Mouse (Mus musculus): ENCODE measurements around the gene Nkx2-3. TPM values are rescaled to one million over a fixed set of nuclear protein-coding genes. Genes with fewer than 3 reads are reported as not detected.

The Nkx2-3 gene
- polyA plus RNA-seq, 1 experiment from 2014 or later = 2.7 TPM

DNA sequence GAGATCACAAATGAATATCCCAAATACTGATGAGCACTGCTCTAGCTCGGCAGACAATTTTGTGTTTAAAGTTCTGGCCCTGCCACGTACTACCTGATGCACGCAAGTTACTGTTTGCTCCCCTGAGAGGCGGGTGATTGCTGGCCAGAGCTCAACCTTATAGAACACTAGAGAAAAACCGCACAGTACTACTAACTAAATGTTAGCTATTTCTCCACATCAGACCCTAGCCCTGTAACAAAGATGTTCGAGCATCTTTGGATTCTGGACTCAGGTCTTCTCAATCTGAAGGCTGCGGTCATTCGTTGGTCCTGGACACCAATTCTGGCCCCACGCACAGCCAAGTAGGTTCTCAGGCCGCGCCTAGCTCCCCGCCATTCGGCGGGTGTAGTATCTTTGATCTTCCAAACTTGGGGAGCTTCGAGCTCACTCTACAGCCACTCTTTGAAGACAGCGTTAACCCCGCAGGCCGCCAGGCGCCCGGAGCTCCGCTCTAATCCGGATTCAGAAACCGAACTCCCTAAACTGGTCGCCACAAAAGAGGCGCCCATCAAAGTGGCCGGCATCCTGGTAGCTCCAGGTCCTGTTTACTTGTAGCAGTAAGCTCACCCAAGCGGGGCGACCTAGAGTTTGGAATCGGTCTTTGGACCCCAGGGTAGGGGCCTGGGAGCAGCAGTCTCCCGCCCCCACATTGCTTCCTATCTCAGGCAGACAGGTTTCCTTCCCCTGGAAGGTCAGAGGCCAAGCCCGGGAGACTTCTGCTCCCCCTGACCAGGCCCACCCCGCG, 11.4 kb upstream of the Nkx2-3 start:
- ATAC-seq (replicated peaks; ENCODE audit: insufficient number of reproducible peaks, low FRiP score, low TSS enrichment, low read depth) = no peak

DNA sequence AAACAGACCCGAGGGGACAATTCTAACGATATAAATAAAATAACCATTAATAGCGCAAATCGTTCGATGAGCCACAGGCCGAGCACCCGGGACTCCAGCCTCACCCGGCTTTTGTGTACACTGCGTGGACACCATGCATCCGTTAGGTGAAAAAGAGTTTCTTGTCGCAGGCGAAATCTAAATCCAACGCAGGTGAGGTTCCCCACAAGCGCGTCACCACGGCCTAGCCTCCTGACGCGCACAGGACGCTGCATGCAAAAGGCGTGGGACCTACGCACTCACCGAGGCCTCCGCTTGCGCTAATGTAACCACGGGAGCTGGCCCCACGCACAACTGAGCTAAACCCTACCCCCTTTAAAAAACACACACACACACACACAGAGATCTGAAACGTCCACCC, 10.7 kb upstream of the Nkx2-3 start:
- H3K27ac ChIP-seq (replicated peaks; ENCODE audit: low read depth, low read length) = no peak overlapping the region
- under 1% methylated on average over 27 of the region's 27 CpGs for WGBS
- no peak overlapping the region for H3K4me2 ChIP-seq (ENCODE audit: low read depth, low read length)
- H3K9ac ChIP-seq (replicated peaks; ENCODE audit: low read length) = no peak overlapping the region
- ATAC-seq (replicated peaks; ENCODE audit: insufficient number of reproducible peaks, low FRiP score, low TSS enrichment, low read depth) (no peak), DNase-seq (ENCODE audit: low spot score) (no peak)
- H3K36me3 ChIP-seq (replicated peaks; ENCODE audit: control insufficient read depth, insufficient read depth, low read depth, low read length) = no peaks in the 10 kb centered on the region
- peaks cover 91% of the 10 kb centered on the region for H3K27me3 ChIP-seq (ENCODE audit: control insufficient read depth, insufficient read depth, low read length)
- H3K4me3 ChIP-seq (ENCODE audit: low read depth, low read length) = no peak overlapping the region
- H3K4me1 ChIP-seq (ENCODE audit: control insufficient read depth, insufficient read depth, low read length) = no peaks in the 10 kb centered on the region
- no peaks in the 10 kb centered on the region for H3K9me3 ChIP-seq (replicated peaks; ENCODE audit: control insufficient read depth, low read length)

More for the DNA sequence above, 11.4 kb upstream of the Nkx2-3 start:
- no peak for DNase-seq (ENCODE audit: low spot score)
- H3K36me3 ChIP-seq (replicated peaks; ENCODE audit: control insufficient read depth, insufficient read depth, low read depth, low read length) = no peaks in the 10 kb centered on the region
- 1% methylated on average over 33 of the region's 33 CpGs for WGBS
- H3K27ac ChIP-seq (replicated peaks; ENCODE audit: low read depth, low read length) = no peak overlapping the region
- no peak overlapping the region for H3K4me2 ChIP-seq (ENCODE audit: low read depth, low read length)
- no peak overlapping the region for H3K4me3 ChIP-seq (ENCODE audit: low read depth, low read length)
- H3K27me3 ChIP-seq (ENCODE audit: control insufficient read depth, insufficient read depth, low read length) = peaks cover 91% of the 10 kb centered on the region
- no peak overlapping the region for H3K9ac ChIP-seq (replicated peaks; ENCODE audit: low read length)
- H3K9me3 ChIP-seq (replicated peaks; ENCODE audit: control insufficient read depth, low read length) = no peaks in the 10 kb centered on the region
- H3K4me1 ChIP-seq (ENCODE audit: control insufficient read depth, insufficient read depth, low read length) = no peaks in the 10 kb centered on the region

DNA sequence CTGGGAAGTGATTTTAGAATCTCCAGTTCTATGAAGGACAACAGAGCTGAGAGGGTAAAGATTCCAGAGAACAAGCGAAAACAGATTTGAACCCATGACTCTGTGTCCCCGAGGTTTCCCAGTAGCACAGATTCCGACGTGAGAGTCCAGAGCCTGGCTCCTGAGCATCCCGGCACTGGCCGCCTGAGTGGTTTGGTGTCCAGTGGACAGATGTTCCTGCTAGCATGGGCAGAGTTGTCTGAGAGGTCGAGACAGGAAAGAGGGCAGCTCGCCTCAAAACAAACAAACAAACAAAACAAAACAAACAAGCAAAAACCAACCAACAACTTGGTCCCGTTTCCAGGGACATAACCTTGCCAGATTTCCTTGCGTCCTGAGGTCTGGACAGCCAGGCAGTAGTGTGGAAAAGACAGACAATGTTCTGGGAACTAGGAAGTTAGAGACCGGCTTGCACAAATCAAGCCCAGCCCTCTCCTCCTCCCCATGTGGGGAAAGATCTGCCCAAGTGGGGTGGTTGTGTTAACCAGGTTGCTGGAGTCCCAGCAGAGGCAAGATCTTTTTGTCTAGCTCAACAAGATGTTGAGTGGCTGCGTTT, 10.0 kb upstream of the Nkx2-3 start:
- Histone ChIP-seq H3K27me3 (ENCODE audit: control insufficient read depth, insufficient read depth, low read length) (peaks cover 91% of the 10 kb centered on the region), H3K27ac (replicated peaks; ENCODE audit: low read depth, low read length) (no peak overlapping the region), H3K4me1 (ENCODE audit: control insufficient read depth, insufficient read depth, low read length) (no peaks in the 10 kb centered on the region), H3K9ac (replicated peaks; ENCODE audit: low read length) (no peak overlapping the region), H3K36me3 (replicated peaks; ENCODE audit: control insufficient read depth, insufficient read depth, low read depth, low read length) (no peaks in the 10 kb centered on the region), H3K4me2 (ENCODE audit: low read depth, low read length) (no peak overlapping the region), H3K9me3 (replicated peaks; ENCODE audit: control insufficient read depth, low read length) (no peaks in the 10 kb centered on the region), H3K4me3 (ENCODE audit: low read depth, low read length) (no peak overlapping the region)
- ATAC-seq (replicated peaks; ENCODE audit: insufficient number of reproducible peaks, low FRiP score, low TSS enrichment, low read depth) = no peak
- DNase-seq (ENCODE audit: low spot score) = no peak
- WGBS = 2% methylated on average over 12 of the region's 12 CpGs

DNA sequence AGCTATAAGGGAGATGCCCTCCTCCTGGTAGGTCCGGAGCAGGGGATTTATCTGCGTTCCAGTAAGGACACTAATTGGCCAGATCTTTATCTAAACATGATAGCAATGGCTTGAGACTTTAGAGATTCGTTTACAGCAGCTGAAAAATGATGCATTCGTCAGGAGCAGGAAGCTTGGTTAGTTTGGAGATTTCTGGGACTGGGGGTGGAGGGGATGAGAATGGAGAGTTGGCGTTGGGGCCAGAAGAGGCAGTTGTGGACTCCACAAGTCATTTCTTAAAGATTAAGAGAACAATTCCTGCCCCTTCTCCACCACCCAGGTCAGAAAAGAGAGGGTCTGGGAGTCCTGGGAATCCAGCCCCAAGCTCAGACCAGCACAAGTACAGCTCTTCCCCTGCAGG, 8.6 kb upstream of the Nkx2-3 start:
- Histone ChIP-seq H3K9ac (replicated peaks; ENCODE audit: low read length) (no peak overlapping the region), H3K36me3 (replicated peaks; ENCODE audit: control insufficient read depth, insufficient read depth, low read depth, low read length) (no peaks in the 10 kb centered on the region), H3K27me3 (ENCODE audit: control insufficient read depth, insufficient read depth, low read length) (peaks cover 79% of the 10 kb centered on the region), H3K4me1 (ENCODE audit: control insufficient read depth, insufficient read depth, low read length) (no peaks in the 10 kb centered on the region), H3K4me2 (ENCODE audit: low read depth, low read length) (no peak overlapping the region), H3K9me3 (replicated peaks; ENCODE audit: control insufficient read depth, low read length) (no peaks in the 10 kb centered on the region), H3K27ac (replicated peaks; ENCODE audit: low read depth, low read length) (no peak overlapping the region), H3K4me3 (ENCODE audit: low read depth, low read length) (no peak overlapping the region)
- WGBS = 2% methylated on average over 5 of the region's 5 CpGs
- ATAC-seq (replicated peaks; ENCODE audit: insufficient number of reproducible peaks, low FRiP score, low TSS enrichment, low read depth) (no peak), DNase-seq (ENCODE audit: low spot score) (no peak)

DNA sequence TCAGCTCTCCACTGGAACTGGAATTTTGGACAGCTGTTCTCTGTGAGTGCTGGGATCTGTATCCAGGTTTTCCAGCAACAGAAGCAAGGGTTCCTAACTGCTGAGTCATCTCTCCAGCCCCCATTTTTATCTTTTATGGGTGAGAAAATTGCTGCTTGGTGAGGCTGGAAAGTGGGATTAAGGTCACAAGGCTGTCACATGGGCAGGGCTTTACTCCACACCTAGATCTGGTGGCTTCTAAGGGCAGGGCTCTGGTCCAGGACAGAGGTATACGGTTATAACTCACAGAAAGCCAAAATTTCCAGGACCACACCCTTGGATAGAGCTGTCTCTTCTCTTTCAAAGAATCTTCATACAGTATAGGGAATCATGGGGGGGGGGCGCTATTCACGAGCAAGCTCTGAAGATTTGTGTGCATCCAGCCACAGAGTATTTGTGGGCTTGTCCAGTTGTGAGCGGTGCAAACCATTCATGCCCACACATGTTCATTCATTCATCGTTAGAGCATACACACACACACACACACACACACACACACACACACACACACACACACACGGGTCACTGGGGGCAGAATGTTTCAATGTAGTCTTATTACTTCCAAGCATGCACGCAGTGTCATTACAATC, 7.5 kb upstream of the Nkx2-3 start:
- no peaks in the 10 kb centered on the region for H3K9me3 ChIP-seq (replicated peaks; ENCODE audit: control insufficient read depth, low read length)
- 3% methylated on average over 7 of the region's 7 CpGs for WGBS

DNA sequence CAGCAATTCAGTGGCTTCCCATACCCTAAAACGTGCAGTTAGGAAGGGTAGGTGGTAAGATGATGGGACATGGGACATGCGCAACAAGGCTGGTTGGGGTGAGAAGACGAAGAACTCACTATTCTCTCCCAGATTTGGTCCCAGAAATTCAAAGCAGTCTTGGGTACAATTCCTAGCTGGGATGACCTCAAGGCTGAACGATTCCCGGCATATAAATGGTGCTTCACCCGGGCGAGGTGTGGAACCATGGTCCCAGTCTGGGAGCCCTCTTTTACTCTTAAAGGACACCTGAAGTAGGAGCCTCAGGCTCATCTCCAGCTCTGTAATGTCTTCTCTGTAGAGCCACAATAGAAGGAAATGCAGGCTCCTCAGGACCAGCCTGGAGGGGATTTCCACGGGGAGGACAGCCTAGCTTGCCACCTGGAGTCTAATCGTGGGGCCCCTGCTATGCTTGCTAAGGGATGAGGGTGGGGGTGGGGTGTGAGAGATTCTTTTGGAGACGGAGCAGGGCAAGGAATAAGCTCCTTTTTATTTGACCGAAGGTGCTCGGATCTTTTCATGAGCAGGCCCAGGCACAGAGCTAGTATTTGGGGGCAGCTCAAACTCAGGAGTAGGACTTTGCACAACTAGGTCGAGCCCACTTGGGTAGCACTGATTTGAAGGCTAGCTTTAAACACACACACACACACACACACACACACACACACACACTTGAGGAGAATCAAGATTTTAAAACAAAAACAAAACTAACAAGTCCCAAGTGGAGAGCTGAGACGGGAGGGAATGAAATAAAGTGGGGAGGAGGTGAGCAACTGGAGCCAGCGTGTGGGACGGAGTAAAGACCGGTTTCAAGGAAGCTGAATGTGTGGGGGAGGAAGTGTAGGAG, 6.2 kb upstream of the Nkx2-3 start:
- Histone ChIP-seq H3K36me3 (replicated peaks; ENCODE audit: control insufficient read depth, insufficient read depth, low read depth, low read length) (no peaks in the 10 kb centered on the region), H3K4me2 (ENCODE audit: low read depth, low read length) (no peak overlapping the region), H3K4me3 (ENCODE audit: low read depth, low read length) (no peak overlapping the region), H3K9me3 (replicated peaks; ENCODE audit: control insufficient read depth, low read length) (no peaks in the 10 kb centered on the region), H3K27ac (replicated peaks; ENCODE audit: low read depth, low read length) (no peak overlapping the region), H3K9ac (replicated peaks; ENCODE audit: low read length) (no peak overlapping the region), H3K27me3 (ENCODE audit: control insufficient read depth, insufficient read depth, low read length) (peaks cover 81% of the 10 kb centered on the region), H3K4me1 (ENCODE audit: control insufficient read depth, insufficient read depth, low read length) (no peaks in the 10 kb centered on the region)
- ATAC-seq (replicated peaks; ENCODE audit: insufficient number of reproducible peaks, low FRiP score, low TSS enrichment, low read depth) (no peak), DNase-seq (ENCODE audit: low spot score) (no peak)
- 4% methylated on average over 17 of the region's 17 CpGs for WGBS

More for the DNA sequence above, 7.5 kb upstream of the Nkx2-3 start:
- Histone ChIP-seq H3K4me1 (ENCODE audit: control insufficient read depth, insufficient read depth, low read length) (no peaks in the 10 kb centered on the region), H3K27ac (replicated peaks; ENCODE audit: low read depth, low read length) (no peak overlapping the region), H3K4me2 (ENCODE audit: low read depth, low read length) (no peak overlapping the region), H3K36me3 (replicated peaks; ENCODE audit: control insufficient read depth, insufficient read depth, low read depth, low read length) (no peaks in the 10 kb centered on the region), H3K4me3 (ENCODE audit: low read depth, low read length) (no peak overlapping the region), H3K27me3 (ENCODE audit: control insufficient read depth, insufficient read depth, low read length) (peaks cover 76% of the 10 kb centered on the region), H3K9ac (replicated peaks; ENCODE audit: low read length) (no peak overlapping the region)
- DNase-seq (ENCODE audit: low spot score) = no peak
- ATAC-seq (replicated peaks; ENCODE audit: insufficient number of reproducible peaks, low FRiP score, low TSS enrichment, low read depth) = no peak

DNA sequence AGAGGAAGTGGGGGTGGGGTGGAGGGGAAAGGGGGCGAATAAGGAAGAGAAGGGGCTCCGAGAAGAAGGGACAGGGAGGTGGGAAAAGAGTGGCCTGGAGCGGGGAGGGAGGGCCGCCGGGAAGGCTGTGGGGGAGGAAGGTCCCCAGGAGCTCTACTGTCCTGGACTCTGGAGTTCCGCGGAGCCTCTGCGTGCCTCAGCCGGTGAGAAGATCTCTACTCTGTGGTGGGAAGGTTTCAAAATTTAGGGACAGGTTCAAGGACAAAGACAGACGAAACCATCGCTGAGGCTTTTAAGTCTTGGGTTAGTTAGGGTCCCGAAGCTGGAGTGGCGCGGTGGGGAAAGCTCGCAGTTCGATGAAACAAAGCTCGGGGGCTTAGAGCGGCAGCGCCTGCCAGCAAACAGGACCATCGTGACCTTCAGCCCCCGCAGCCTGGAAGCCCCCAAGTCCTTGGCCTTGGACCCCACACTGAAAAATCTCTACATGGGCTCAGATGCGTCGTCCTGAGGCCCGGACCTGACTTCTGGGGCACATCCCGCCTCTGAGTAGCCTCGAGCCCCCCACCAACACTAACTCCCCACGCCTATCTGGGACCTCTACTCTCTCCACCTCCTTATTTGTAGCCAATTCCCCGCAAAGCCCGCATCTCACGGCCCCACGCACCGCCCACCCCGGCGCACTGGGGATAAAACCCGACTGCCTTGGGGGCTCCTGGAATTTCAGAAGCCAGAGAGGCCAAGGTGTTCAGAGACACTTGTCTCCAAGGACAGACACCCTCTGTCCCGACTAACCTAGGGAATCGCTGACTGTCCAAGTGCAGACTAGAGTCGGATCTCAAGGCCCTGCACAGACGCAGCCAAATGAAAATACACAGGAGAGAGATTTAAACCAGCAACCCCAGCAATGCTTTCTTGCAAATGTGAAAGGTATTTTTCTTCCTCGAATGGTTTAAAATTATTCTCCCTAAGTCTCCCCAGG, 5.3 kb upstream of the Nkx2-3 start:
- 1% methylated on average over 40 of the region's 40 CpGs for WGBS
- no peak overlapping the region for H3K4me3 ChIP-seq (ENCODE audit: low read depth, low read length)
- H3K9ac ChIP-seq (replicated peaks; ENCODE audit: low read length) = no peak overlapping the region
- ATAC-seq (replicated peaks; ENCODE audit: insufficient number of reproducible peaks, low FRiP score, low TSS enrichment, low read depth) (no peak), DNase-seq (ENCODE audit: low spot score) (no peak)
- H3K36me3 ChIP-seq (replicated peaks; ENCODE audit: control insufficient read depth, insufficient read depth, low read depth, low read length) = no peaks in the 10 kb centered on the region
- H3K27me3 ChIP-seq (ENCODE audit: control insufficient read depth, insufficient read depth, low read length) = peaks cover 82% of the 10 kb centered on the region
- H3K9me3 ChIP-seq (replicated peaks; ENCODE audit: control insufficient read depth, low read length) = no peaks in the 10 kb centered on the region
- H3K4me2 ChIP-seq (ENCODE audit: low read depth, low read length) = no peak overlapping the region
- no peaks in the 10 kb centered on the region for H3K4me1 ChIP-seq (ENCODE audit: control insufficient read depth, insufficient read depth, low read length)
- H3K27ac ChIP-seq (replicated peaks; ENCODE audit: low read depth, low read length) = no peak overlapping the region
